Mouse (Mus musculus) heart, embryonic 12.5 days (tissue): Measurements from ENCODE around the gene Sptssa. TPM values are rescaled to one million over a fixed set of nuclear protein-coding genes. Genes with fewer than 3 reads are reported as not detected.

ENCODE experiments used
- ATAC-seq: fragments of 200-750 bp; cut with Nextera tagmentation; 2 replicates; pipeline ENCODE4 v1.8.0; 2017; ENCODE audit warnings: moderate TSS enrichment, moderate library complexity; ENCODE audit not compliant: insufficient number of reproducible peaks, low FRiP score
- H3K27ac ChIP-seq: fragments of 300-500 bp; sonication (generic); 2 replicates; pipeline ENCODE4 v1.5.1; 2016; ENCODE audit warnings: mild to moderate bottlenecking, moderate library complexity; ENCODE audit not compliant: poor library complexity, severe bottlenecking
- H3K27me3 ChIP-seq: fragments of 300-500 bp; sonication (generic); replicated peaks from 2 replicates; pipeline ENCODE4 v1.6.1; 2016; ENCODE audit warnings: mild to moderate bottlenecking, moderate library complexity
- H3K36me3 ChIP-seq: fragments of 300-500 bp; sonication (generic); 2 replicates; pipeline ENCODE4 v1.6.1; 2016; ENCODE audit warnings: mild to moderate bottlenecking, moderate library complexity
- H3K4me1 ChIP-seq: fragments of 300-500 bp; sonication (generic); replicated peaks from 2 replicates; pipeline ENCODE4 v1.6.1; 2016; ENCODE audit warnings: mild to moderate bottlenecking
- H3K4me2 ChIP-seq: fragments of 300-500 bp; sonication (generic); 2 replicates; pipeline ENCODE4 v1.6.1; 2016; ENCODE audit warnings: mild to moderate bottlenecking, moderate library complexity
- H3K4me3 ChIP-seq: fragments of 300-500 bp; sonication (generic); 2 replicates; pipeline ENCODE4 v1.5.1; 2016; ENCODE audit warnings: mild to moderate bottlenecking
- H3K9ac ChIP-seq: fragments of 300-500 bp; sonication (generic); 2 replicates; pipeline ENCODE4 v1.6.1; 2016; ENCODE audit warnings: mild to moderate bottlenecking, moderate library complexity
- H3K9me3 ChIP-seq: fragments of 300-500 bp; sonication (generic); replicated peaks from 2 replicates; pipeline ENCODE4 v1.6.1; 2016; ENCODE audit warnings: mild to moderate bottlenecking, moderate library complexity
- WGBS: fragments of 180-500 bp; shearing (Covaris S2); methylation state at CpG from one replicate; pipeline ENCODE4 v1.1.7; 2016; 5-methylcytosine and 5-hydroxymethylcytosine counted together
- microRNA counts: library from miRNA; unstranded; fragments of <30 nt; microRNA quantifications from one replicate; lab custom pipeline; 2017
- microRNA-seq: library from miRNA; unstranded; fragments of <30 nt; microRNA quantifications from one replicate; pipeline ENCODE4, GENCODE M21; 2017
- polyA plus RNA-seq: library from polyadenylated mRNA; unstranded; fragments of >200 nt; fragmentation: Nextera tagmentation; extraction: Ambion mirVana; gene quantifications from 2 replicates; pipeline ENCODE4 v1.2.1, GENCODE M21; 2016

Sptssa gene
- polyA plus RNA-seq, 1 experiment from 2014 or later: 124 TPM

- Histone ChIP-seq H3K4me3 (no peak overlapping the region), H3K27me3 (no peaks in the 10 kb centered on the region), H3K4me2 (no peak overlapping the region), H3K36me3 (no peaks in the 10 kb centered on the region), H3K9ac (no peak overlapping the region), H3K9me3 (peaks cover 8% of the 10 kb centered on the region), H3K27ac (no peak overlapping the region), H3K4me1 (no peaks in the 10 kb centered on the region)
- 86% methylated on average over 13 of the region's 13 CpGs for WGBS
- no peak for ATAC-seq
Observed at GRCm38 (mm10) chr12:54620042-54620705, 36.2 kb downstream of the Sptssa start.

GRCm38 (mm10) chr12:54608988-54609387, 47.4 kb downstream of the Sptssa start:
- Histone ChIP-seq H3K4me2 (no peak overlapping the region), H3K36me3 (no peaks in the 10 kb centered on the region), H3K9ac (no peak overlapping the region), H3K4me3 (no peak overlapping the region), H3K4me1 (peaks cover 4% of the 10 kb centered on the region; the same call in 1 of the 2 replicates), H3K27me3 (no peaks in the 10 kb centered on the region), H3K27ac (no peak overlapping the region), H3K9me3 (no peaks in the 10 kb centered on the region)
- WGBS: 62% methylated on average over 6 of the region's 6 CpGs
- no peak for ATAC-seq

GRCm38 (mm10) chr12:54605203-54605602, 51.2 kb downstream of the Sptssa start:
- WGBS: 66% methylated on average over 3 of the region's 3 CpGs
- H3K36me3 ChIP-seq: no peaks in the 10 kb centered on the region
- no peak overlapping the region for H3K4me2 ChIP-seq
- no peaks in the 10 kb centered on the region for H3K9me3 ChIP-seq
- no peak for ATAC-seq
- no peaks in the 10 kb centered on the region for H3K27me3 ChIP-seq
- H3K9ac ChIP-seq: no peak overlapping the region
- H3K4me1 ChIP-seq: peaks cover 4% of the 10 kb centered on the region; the same call in 1 of the 2 replicates
- H3K27ac ChIP-seq: no peak overlapping the region
- H3K4me3 ChIP-seq: no peak overlapping the region

GRCm38 (mm10) chr12:54603542-54604167, 52.7 kb downstream of the Sptssa start:
- 61% methylated on average over 9 of the region's 9 CpGs for WGBS
- ATAC-seq: no peak

GRCm38 (mm10) chr12:54600482-54600881, 55.9 kb downstream of the Sptssa start:
- no peak for ATAC-seq
- no peak overlapping the region for H3K9ac ChIP-seq
- no peak overlapping the region for H3K4me2 ChIP-seq
- no peaks in the 10 kb centered on the region for H3K9me3 ChIP-seq
- no peak overlapping the region for H3K27ac ChIP-seq
- 87% methylated on average over 4 of the region's 4 CpGs for WGBS
- no peaks in the 10 kb centered on the region for H3K36me3 ChIP-seq
- H3K4me1 ChIP-seq: no peaks in the 10 kb centered on the region
- no peak overlapping the region for H3K4me3 ChIP-seq
- no peaks in the 10 kb centered on the region for H3K27me3 ChIP-seq

More at GRCm38 (mm10) chr12:54603542-54604167, 52.7 kb downstream of the Sptssa start:
- Histone ChIP-seq H3K27me3 (no peaks in the 10 kb centered on the region), H3K36me3 (no peaks in the 10 kb centered on the region), H3K27ac (no peak overlapping the region), H3K9ac (no peak overlapping the region), H3K4me1 (no peaks in the 10 kb centered on the region), H3K4me2 (no peak overlapping the region), H3K9me3 (no peaks in the 10 kb centered on the region), H3K4me3 (no peak overlapping the region)

GRCm38 (mm10) chr12:54598358-54598757, 58.0 kb downstream of the Sptssa start:
- Histone ChIP-seq H3K36me3 (no peaks in the 10 kb centered on the region), H3K9ac (no peak overlapping the region), H3K4me1 (no peaks in the 10 kb centered on the region), H3K27ac (no peak overlapping the region), H3K27me3 (no peaks in the 10 kb centered on the region), H3K9me3 (no peaks in the 10 kb centered on the region), H3K4me2 (no peak overlapping the region), H3K4me3 (no peak overlapping the region)
- 90% methylated on average over 3 of the region's 3 CpGs for WGBS
- ATAC-seq: no peak

GRCm38 (mm10) chr12:54596715-54597114, 59.7 kb downstream of the Sptssa start:
- Histone ChIP-seq H3K4me3 (no peak overlapping the region), H3K36me3 (no peaks in the 10 kb centered on the region), H3K4me2 (no peak overlapping the region), H3K9ac (no peak overlapping the region), H3K4me1 (no peaks in the 10 kb centered on the region), H3K27me3 (no peaks in the 10 kb centered on the region), H3K9me3 (no peaks in the 10 kb centered on the region), H3K27ac (no peak overlapping the region)
- WGBS: 79% methylated on average over 4 of the region's 4 CpGs
- no peak for ATAC-seq

MicroRNAs encoded within 50 kb of the gene (microRNA counts, 519-probe panel; counts per million panel counts)
- not detected for microRNA mmu-miR-1892 (lab: Ali Mortazavi, UCI)

Small RNA genes lying within 50 kb of the gene (microRNA-seq; reads per million reads assigned to microRNA genes)
- not detected for gene Mir1892

Other genes starting within 250 kb of the Sptssa start
- gene Eapp, start 39.3 kb upstream of the Sptssa start, polyA plus RNA-seq: 45.4 and 49.9 TPM in 2 replicates
- gene Snx6, start 139.1 kb upstream of the Sptssa start, polyA plus RNA-seq: 122 and 135 TPM in 2 replicates
- gene Cfl2, start 206.3 kb upstream of the Sptssa start, polyA plus RNA-seq: 405 and 431 TPM in 2 replicates